Mouse (Mus musculus): ENCODE data around the gene Myl9.

- TF ChIP-seq CTCF (IDR thresholded peaks at IDR 0.05; ENCODE audit: borderline replicate concordance, insufficient read depth, low read depth, low read length) (no peak), POLR2A (IDR thresholded peaks at IDR 0.05; ENCODE audit: borderline replicate concordance, insufficient read depth, low read length) (no peak)
Measured at GRCm38 (mm10) chr2:156780129-156780528, 4.9 kb downstream of the Myl9 start.
